Mouse (Mus musculus): ENCODE results near the gene Ilvbl. TPM values are rescaled to one million over a fixed set of nuclear protein-coding genes. Genes with fewer than 3 reads are reported as not detected.

Gene Ilvbl
- polyA plus RNA-seq, 1 experiment = not detected

DNA sequence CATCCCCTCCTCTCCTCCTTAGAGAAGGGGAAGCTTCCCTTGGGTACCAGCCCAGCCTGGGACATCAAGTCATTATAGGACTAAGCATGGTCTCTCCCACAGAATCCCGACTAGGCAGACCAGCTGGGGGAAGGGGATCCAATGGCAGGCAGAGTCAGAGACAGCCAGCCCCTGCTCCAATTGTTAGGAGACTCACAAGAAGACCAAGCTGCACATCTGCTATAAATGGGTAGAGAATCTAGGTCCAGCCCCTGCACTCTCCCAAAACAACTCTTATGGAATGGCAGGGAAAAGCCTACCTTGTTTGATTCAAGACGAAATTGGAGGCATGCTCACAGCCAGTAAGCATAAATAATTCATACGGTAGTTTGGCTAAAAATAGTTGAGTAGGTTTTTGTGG is 920 bp upstream of the Ilvbl start:
- 43% methylated on average over 3 of the region's 3 CpGs for WGBS
- no peak overlapping the region for H3K27ac ChIP-seq (ENCODE audit: insufficient read depth, low read depth, low read length)

DNA sequence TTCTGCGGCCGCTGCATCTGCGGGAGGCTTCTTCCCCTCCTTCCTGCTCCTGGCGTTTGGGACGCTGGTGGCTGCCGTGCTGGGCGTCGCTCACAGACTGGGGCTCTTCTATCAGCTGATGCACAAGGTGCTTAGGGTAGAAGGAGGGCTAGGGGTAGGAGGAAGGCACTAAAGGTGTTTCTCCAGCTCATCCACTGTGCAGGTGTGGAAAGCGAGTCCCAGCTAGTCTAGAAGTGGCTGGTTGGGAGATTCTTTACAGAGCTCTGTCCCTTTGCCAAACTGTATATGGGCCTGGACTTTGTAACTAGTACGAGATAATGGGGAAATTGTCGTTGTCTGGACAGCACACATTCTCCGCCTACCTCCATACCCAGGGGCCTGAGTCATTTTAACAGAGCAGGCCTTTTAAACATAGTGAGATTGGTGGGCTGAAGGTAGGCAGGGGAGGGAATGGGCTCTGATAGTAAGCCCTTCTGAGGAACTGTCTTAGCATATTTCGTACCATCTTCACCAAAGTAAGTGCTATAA is 1.0 kb downstream of the Ilvbl start:
- Histone ChIP-seq H3K4me1 (ENCODE audit: control insufficient read depth, insufficient read depth, low read length) (peaks cover 8% of the 10 kb centered on the region), H3K4me3 (ENCODE audit: insufficient read depth, low read depth, low read length) (peak overlapping the region; percentile 81), H3K27ac (ENCODE audit: insufficient read depth, low read depth, low read length) (peak overlapping the region; percentile 91; the same call in 1 of the 2 replicates)
- 10% methylated on average over 13 of the region's 13 CpGs for WGBS
- TF ChIP-seq CTCF (IDR thresholded peaks at IDR 0.05; ENCODE audit: insufficient read depth, low read depth, low read length) (no peak), POLR2A (IDR thresholded peaks at IDR 0.05; ENCODE audit: insufficient read depth, low read depth, low read length) (no peak)

More for the DNA sequence above, 920 bp upstream of the Ilvbl start:
- peaks cover 8% of the 10 kb centered on the region for H3K4me1 ChIP-seq (ENCODE audit: control insufficient read depth, insufficient read depth, low read length)
- no peak overlapping the region for H3K4me3 ChIP-seq (ENCODE audit: insufficient read depth, low read depth, low read length)
- TF ChIP-seq POLR2A (IDR thresholded peaks at IDR 0.05; ENCODE audit: insufficient read depth, low read depth, low read length) = no peak
- TF ChIP-seq CTCF (IDR thresholded peaks at IDR 0.05; ENCODE audit: insufficient read depth, low read depth, low read length) = no peak

DNA sequence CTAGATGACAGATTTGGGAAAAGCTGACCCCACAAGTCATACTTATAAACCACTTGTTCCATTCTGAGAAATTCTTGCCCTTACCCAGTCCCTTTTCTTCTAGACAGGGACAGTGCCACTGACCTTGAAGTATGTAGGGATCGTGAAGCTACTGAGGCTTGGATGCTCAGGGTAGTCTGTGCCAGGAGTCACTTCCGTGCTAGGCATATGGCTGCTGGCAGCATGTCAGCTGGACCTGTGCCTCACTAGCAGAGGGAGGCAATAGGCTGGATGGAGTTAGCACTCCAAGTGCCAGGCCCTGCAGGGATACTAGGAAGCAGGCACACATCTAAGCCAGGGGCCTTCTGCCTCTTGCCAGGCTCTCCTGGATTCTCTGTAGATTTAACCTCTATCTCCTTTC is 1.5 kb downstream of the Ilvbl start:
- TF ChIP-seq POLR2A (IDR thresholded peaks at IDR 0.05; ENCODE audit: insufficient read depth, low read depth, low read length) = no peak
- TF ChIP-seq CTCF (IDR thresholded peaks at IDR 0.05; ENCODE audit: insufficient read depth, low read depth, low read length) = no peak
- Histone ChIP-seq H3K4me1 (ENCODE audit: control insufficient read depth, insufficient read depth, low read length) (peaks cover 6% of the 10 kb centered on the region), H3K27ac (ENCODE audit: insufficient read depth, low read depth, low read length) (no peak overlapping the region), H3K4me3 (ENCODE audit: insufficient read depth, low read depth, low read length) (no peak overlapping the region)
- WGBS = 21% methylated on average over 2 of the region's 2 CpGs

DNA sequence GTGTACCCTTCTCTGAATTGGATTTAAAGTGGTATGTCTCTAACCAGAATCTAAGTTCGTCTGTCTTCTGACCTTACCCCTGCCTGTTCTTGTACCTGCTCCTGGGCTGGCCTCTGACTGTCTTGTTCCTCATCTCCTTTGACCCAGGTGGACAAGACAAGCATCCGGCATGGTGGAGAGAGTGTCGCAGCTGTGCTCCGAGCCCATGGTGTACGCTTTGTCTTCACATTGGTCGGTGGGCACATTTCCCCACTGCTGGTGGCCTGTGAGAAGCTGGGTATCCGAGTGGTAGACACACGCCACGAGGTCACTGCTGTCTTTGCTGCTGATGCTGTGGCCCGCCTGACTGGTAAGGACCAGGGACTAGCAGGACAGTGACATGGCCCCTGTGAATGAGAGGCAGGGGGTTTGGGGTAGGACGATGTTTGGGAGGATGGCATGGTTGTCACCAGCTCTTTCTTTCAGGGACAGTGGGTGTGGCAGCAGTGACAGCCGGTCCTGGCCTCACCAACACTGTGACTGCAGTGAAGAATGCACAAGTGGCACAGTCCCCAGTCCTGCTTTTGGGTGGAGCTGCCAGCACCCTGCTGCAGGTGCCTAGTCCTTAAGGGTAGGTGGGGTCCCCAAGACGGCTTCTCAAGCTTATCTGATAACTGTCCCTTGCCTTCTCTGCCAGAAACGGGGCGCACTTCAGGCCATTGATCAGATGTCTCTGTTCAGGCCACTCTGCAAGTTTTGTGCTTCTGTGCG is 2.5 kb downstream of the Ilvbl start:
- H3K4me3 ChIP-seq (ENCODE audit: insufficient read depth, low read depth, low read length) = no peak overlapping the region
- H3K4me1 ChIP-seq (ENCODE audit: control insufficient read depth, insufficient read depth, low read length) = peaks cover 6% of the 10 kb centered on the region
- H3K27ac ChIP-seq (ENCODE audit: insufficient read depth, low read depth, low read length) = no peak overlapping the region
- TF ChIP-seq POLR2A (IDR thresholded peaks at IDR 0.05; ENCODE audit: insufficient read depth, low read depth, low read length) = no peak
- no peak for TF ChIP-seq CTCF (IDR thresholded peaks at IDR 0.05; ENCODE audit: insufficient read depth, low read depth, low read length)
- 97% methylated on average over 16 of the region's 16 CpGs for WGBS

- TF ChIP-seq CTCF (IDR thresholded peaks at IDR 0.05; ENCODE audit: insufficient read depth, low read depth, low read length) (no peak), POLR2A (IDR thresholded peaks at IDR 0.05; ENCODE audit: insufficient read depth, low read depth, low read length) (no peak)
- 73% methylated on average over 3 of the region's 3 CpGs for WGBS
- Histone ChIP-seq H3K27ac (ENCODE audit: insufficient read depth, low read depth, low read length) (no peak overlapping the region), H3K4me3 (ENCODE audit: insufficient read depth, low read depth, low read length) (no peak overlapping the region), H3K4me1 (ENCODE audit: control insufficient read depth, insufficient read depth, low read length) (peaks cover 6% of the 10 kb centered on the region)
Measured at GRCm38 (mm10) chr10:78578204-78578603, 4.1 kb downstream of the Ilvbl start.

- peaks cover 4% of the 10 kb centered on the region for H3K4me1 ChIP-seq (ENCODE audit: control insufficient read depth, insufficient read depth, low read length)
- no peak overlapping the region for H3K27ac ChIP-seq (ENCODE audit: insufficient read depth, low read depth, low read length)
- no peak for TF ChIP-seq POLR2A (IDR thresholded peaks at IDR 0.05; ENCODE audit: insufficient read depth, low read depth, low read length)
- TF ChIP-seq CTCF (IDR thresholded peaks at IDR 0.05; ENCODE audit: insufficient read depth, low read depth, low read length) = no peak
- whole genome bisulfite sequencing = 92% methylated on average over 7 of the region's 7 CpGs
- H3K4me3 ChIP-seq (ENCODE audit: insufficient read depth, low read depth, low read length) = no peak overlapping the region
Measured at GRCm38 (mm10) chr10:78581121-78581520, 7.0 kb downstream of the Ilvbl start.

- Histone ChIP-seq H3K4me3 (ENCODE audit: insufficient read depth, low read depth, low read length) (no peak overlapping the region), H3K27ac (ENCODE audit: insufficient read depth, low read depth, low read length) (no peak overlapping the region), H3K4me1 (ENCODE audit: control insufficient read depth, insufficient read depth, low read length) (no peaks in the 10 kb centered on the region; the same call in 1 of the 2 replicates)
- WGBS = 76% methylated on average over 9 of the region's 9 CpGs
- TF ChIP-seq CTCF (IDR thresholded peaks at IDR 0.05; ENCODE audit: insufficient read depth, low read depth, low read length) (no peak), POLR2A (IDR thresholded peaks at IDR 0.05; ENCODE audit: insufficient read depth, low read depth, low read length) (no peak)
Measured at GRCm38 (mm10) chr10:78583347-78583746, 9.2 kb downstream of the Ilvbl start.

DNA sequence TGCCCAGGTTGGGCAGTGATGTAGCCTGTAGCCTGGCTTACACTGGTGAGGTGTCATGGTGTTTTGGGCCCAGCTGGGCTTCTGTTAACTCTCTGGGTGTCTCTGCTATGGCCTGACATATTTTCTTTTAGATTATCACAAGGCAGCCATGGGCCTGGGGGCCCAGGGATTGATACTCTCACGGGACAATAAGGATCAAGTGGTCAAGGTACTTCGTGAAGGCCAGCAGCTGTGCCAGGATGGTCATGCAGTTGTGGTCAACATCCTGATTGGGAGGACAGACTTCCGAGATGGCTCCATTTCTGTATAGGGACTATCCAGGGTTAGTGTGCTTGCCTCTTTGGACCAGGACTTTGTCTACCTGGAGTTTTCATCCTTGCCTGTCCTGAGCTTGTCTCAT is 9.8 kb downstream of the Ilvbl start:
- no peak for TF ChIP-seq CTCF (IDR thresholded peaks at IDR 0.05; ENCODE audit: insufficient read depth, low read depth, low read length)
- no peak for TF ChIP-seq POLR2A (IDR thresholded peaks at IDR 0.05; ENCODE audit: insufficient read depth, low read depth, low read length)
- 79% methylated on average over 3 of the region's 3 CpGs for WGBS
- H3K4me3 ChIP-seq (ENCODE audit: insufficient read depth, low read depth, low read length) = no peak overlapping the region
- no peak overlapping the region for H3K27ac ChIP-seq (ENCODE audit: insufficient read depth, low read depth, low read length)
- H3K4me1 ChIP-seq (ENCODE audit: control insufficient read depth, insufficient read depth, low read length) = no peaks in the 10 kb centered on the region; the same call in 1 of the 2 replicates

- Histone ChIP-seq H3K27ac (ENCODE audit: insufficient read depth, low read depth, low read length) (no peak overlapping the region), H3K4me3 (ENCODE audit: insufficient read depth, low read depth, low read length) (no peak overlapping the region), H3K4me1 (ENCODE audit: control insufficient read depth, insufficient read depth, low read length) (no peaks in the 10 kb centered on the region; the same call in 1 of the 2 replicates)
- no peak for TF ChIP-seq CTCF (IDR thresholded peaks at IDR 0.05; ENCODE audit: insufficient read depth, low read depth, low read length)
- TF ChIP-seq POLR2A (IDR thresholded peaks at IDR 0.05; ENCODE audit: insufficient read depth, low read depth, low read length) = no peak
- 73% methylated on average over 1 of the region's 1 CpGs for WGBS
Measured at GRCm38 (mm10) chr10:78584996-78585395, 10.8 kb downstream of the Ilvbl start.

All from olfactory bulb, adult 2 months (tissue).